In the genomic region with DNA sequence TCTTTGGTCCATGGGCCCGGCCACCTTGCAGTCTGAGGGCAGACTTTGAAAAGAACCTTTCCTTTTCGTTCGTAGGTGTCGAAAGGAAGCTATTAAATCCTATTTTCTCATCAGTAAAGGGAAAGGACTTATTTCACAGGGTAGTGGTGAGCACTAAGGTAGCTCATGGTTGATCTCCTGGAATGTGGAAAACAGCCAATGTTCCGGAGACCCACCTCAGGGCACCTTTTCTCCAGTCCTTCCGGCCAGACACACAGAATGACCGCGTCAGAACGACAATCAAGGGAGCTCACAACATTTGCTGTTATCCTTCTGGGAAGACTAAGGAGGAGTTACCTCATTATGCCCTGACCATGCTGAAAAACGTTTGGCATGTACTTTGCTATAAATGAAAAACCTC, we compare ENCODE assay signal across 8 mouse cellular contexts. TPM values are rescaled to one million over a fixed set of nuclear protein-coding genes. Genes with fewer than 3 reads are reported as not detected.
A peak's percentile ranks its signal among the peaks of the same experiment; 100 is the strongest.
DNase-seq lines count a peak whose midpoint lies in the region; ATAC-seq and TF ChIP-seq lines count a peak whose summit lies in the region.

No protein-coding gene starts in this region.

- no peaks in the 10 kb centered on the region for H3K9me3 ChIP-seq in neural tube, embryonic 11.5 days (ENCODE audit: control insufficient read depth, low read length)
- no peaks in the 10 kb centered on the region for H3K9me3 ChIP-seq in forebrain, embryonic 13.5 days (replicated peaks)
- H3K9me3 ChIP-seq in stomach, embryonic 16.5 days (replicated peaks; ENCODE audit: control insufficient read depth, low read length) = no peaks in the 10 kb centered on the region

- no peak for TF ChIP-seq POLR2A in liver, adult 2 months (IDR thresholded peaks at IDR 0.05; ENCODE audit: extremely low read depth, insufficient read depth, low read length)

- H3K4me1 ChIP-seq in neural tube, embryonic 11.5 days (ENCODE audit: control insufficient read depth, insufficient read depth, low read length) = no peaks in the 10 kb centered on the region
- peaks cover 8% of the 10 kb centered on the region for H3K4me1 ChIP-seq in forebrain, embryonic 13.5 days
- H3K4me1 ChIP-seq in liver, adult 2 months (ENCODE audit: control insufficient read depth, insufficient read depth, low read length) = peaks cover 4% of the 10 kb centered on the region
- peaks cover 11% of the 10 kb centered on the region; the same call in 1 of the 2 replicates for H3K4me1 ChIP-seq in stomach, embryonic 16.5 days (ENCODE audit: control insufficient read depth, insufficient read depth, low read length)

- no peak overlapping the region for H3K27ac ChIP-seq in neural tube, embryonic 11.5 days (ENCODE audit: low read depth, low read length)
- H3K27ac ChIP-seq in forebrain, embryonic 13.5 days = no peak overlapping the region
- peak overlapping the region; percentile 85 for H3K27ac ChIP-seq in liver, adult 2 months (replicated peaks; ENCODE audit: insufficient read depth, low read depth, low read length)
- H3K27ac ChIP-seq in stomach, embryonic 16.5 days (ENCODE audit: low read length) = peak overlapping the region; percentile 76

- peak overlapping the region; percentile 58 for H3K9ac ChIP-seq in neural tube, embryonic 11.5 days (ENCODE audit: low read length)
- H3K9ac ChIP-seq in forebrain, embryonic 13.5 days = peak overlapping the region; percentile 58
- H3K9ac ChIP-seq in liver, adult 2 months (ENCODE audit: low read depth, low read length) = peak overlapping the region; percentile 88
- peak overlapping the region; percentile 71 for H3K9ac ChIP-seq in stomach, embryonic 16.5 days (ENCODE audit: low read length)

- peak overlapping the region; percentile 41 for H3K4me3 ChIP-seq in neural tube, embryonic 11.5 days (ENCODE audit: low read depth, low read length)
- peak overlapping the region; percentile 41 for H3K4me3 ChIP-seq in forebrain, embryonic 13.5 days
- H3K4me3 ChIP-seq in liver, adult 2 months (ENCODE audit: insufficient read depth, low read depth, low read length) = peak overlapping the region; percentile 80
- H3K4me3 ChIP-seq in stomach, embryonic 16.5 days (replicated peaks; ENCODE audit: low read length) = peak overlapping the region; percentile 58

- no peaks in the 10 kb centered on the region; the same call in 1 of the 2 replicates for H3K79me2 ChIP-seq in liver, adult 2 months (ENCODE audit: control insufficient read depth, insufficient read depth, low read length)

- H3K27me3 ChIP-seq in neural tube, embryonic 11.5 days (ENCODE audit: control insufficient read depth, insufficient read depth, low read length) = no peaks in the 10 kb centered on the region
- no peaks in the 10 kb centered on the region for H3K27me3 ChIP-seq in forebrain, embryonic 13.5 days
- H3K27me3 ChIP-seq in liver, adult 2 months (ENCODE audit: control insufficient read depth, insufficient read depth, low read length) = no peaks in the 10 kb centered on the region
- no peaks in the 10 kb centered on the region for H3K27me3 ChIP-seq in stomach, embryonic 16.5 days (ENCODE audit: control insufficient read depth, insufficient read depth, low read length)

- TF ChIP-seq CTCF in liver, adult 2 months (IDR thresholded peaks at IDR 0.05; ENCODE audit: low read depth, low read length) = no peak

- ATAC-seq in neural tube, embryonic 11.5 days (ENCODE audit: insufficient read depth, low FRiP score, low TSS enrichment) = no peak
- ATAC-seq in forebrain, embryonic 13.5 days = no peak
- ATAC-seq in stomach, embryonic 16.5 days (ENCODE audit: insufficient read depth, low FRiP score) = no peak

- 48% methylated on average over 10 of the region's 10 CpGs for WGBS in neural tube, embryonic 11.5 days
- 39% methylated on average over 10 of the region's 10 CpGs for WGBS in forebrain, embryonic 13.5 days
- WGBS in liver, adult 2 months = 10% methylated on average over 10 of the region's 10 CpGs
- 40% methylated on average over 10 of the region's 10 CpGs for WGBS in stomach, embryonic 16.5 days

- H3K36me3 ChIP-seq in neural tube, embryonic 11.5 days (ENCODE audit: control insufficient read depth, insufficient read depth, low read length) = no peaks in the 10 kb centered on the region
- H3K36me3 ChIP-seq in forebrain, embryonic 13.5 days (ENCODE audit: poor library complexity, severe bottlenecking) = no peaks in the 10 kb centered on the region
- H3K36me3 ChIP-seq in liver, adult 2 months (ENCODE audit: control insufficient read depth, insufficient read depth, low read length) = no peaks in the 10 kb centered on the region
- H3K36me3 ChIP-seq in stomach, embryonic 16.5 days (ENCODE audit: control insufficient read depth, insufficient read depth, low read length) = no peaks in the 10 kb centered on the region

- DNase-seq in neural tube, embryonic 11.5 days (ENCODE audit: low spot score) = no peak
- DNase-seq in neural tube, embryonic 10.5 days (ENCODE audit: extremely low spot score, low spot score) = no peak
- DNase-seq in liver, adult 2 months (ENCODE audit: extremely low read depth, low read depth, low spot score) = no peak
- no peak for DNase-seq in urinary bladder, postnatal 10 days (ENCODE audit: low spot score)
- DNase-seq in thymus, postnatal 14 days = no peak
- DNase-seq in adrenal gland, adult 18-20 months (ENCODE audit: low spot score in 2 of 2) = no peak

- H3K4me2 ChIP-seq in neural tube, embryonic 11.5 days (ENCODE audit: low read depth) = peak overlapping the region; percentile 45
- H3K4me2 ChIP-seq in forebrain, embryonic 13.5 days = peak overlapping the region; percentile 60
- peak overlapping the region; percentile 63 for H3K4me2 ChIP-seq in stomach, embryonic 16.5 days (ENCODE audit: low read depth, low read length)

RNA-seq across cellular contexts. Expression of a gene that starts 0.7 kb away (rescaled TPM):
- polyA plus RNA-seq in neural tube, embryonic 11.5 days (2014; fragmentation: Nextera tagmentation; extraction: Ambion mirVana) = 29.1 and 32.5 TPM in 2 replicates
- 7.9 and 8.1 TPM in 2 replicates for polyA plus RNA-seq in forebrain, embryonic 13.5 days (2015; fragmentation: Nextera tagmentation; extraction: Ambion mirVana)
- 62.5 and 69.5 TPM in 2 replicates for total RNA-seq in liver, adult 2 months (2014; rRNA removed)
- 28.6 and 39.5 TPM in 2 replicates for polyA plus RNA-seq in liver, adult 2 months (2012; rRNA removed)
- 32.6 and 35.6 TPM in 2 replicates for polyA plus RNA-seq in stomach, embryonic 16.5 days (2015; fragmentation: Nextera tagmentation; extraction: Ambion mirVana)
- total RNA-seq in adrenal gland, adult 18-20 months (2021) = 100 to 1,000 TPM in 1 of 2 experiments, 10 to 100 TPM in 1; 99.7 to 107 TPM

RNA-seq across cellular contexts. Expression of a gene that starts 26.3 kb away (rescaled TPM):
- not detected in 2 replicates for polyA plus RNA-seq in neural tube, embryonic 11.5 days (2014; fragmentation: Nextera tagmentation; extraction: Ambion mirVana)
- not detected in 2 replicates for polyA plus RNA-seq in forebrain, embryonic 13.5 days (2015; fragmentation: Nextera tagmentation; extraction: Ambion mirVana)
- total RNA-seq in liver, adult 2 months (2014; rRNA removed) = 0.18 TPM in 1 of 2 replicates, not detected in the other
- polyA plus RNA-seq in liver, adult 2 months (2012; rRNA removed) = 0.26 and 0.35 TPM in 2 replicates
- polyA plus RNA-seq in stomach, embryonic 16.5 days (2015; fragmentation: Nextera tagmentation; extraction: Ambion mirVana) = 0.22 TPM in 1 of 2 replicates, not detected in the other
- 1 to 10 TPM in 1 of 2 experiments, under 1 TPM in 1; 0.89 to 1.5 TPM for total RNA-seq in adrenal gland, adult 18-20 months (2021)

RNA-seq across cellular contexts. Expression of a gene that starts 26.6 kb away (rescaled TPM):
- polyA plus RNA-seq in neural tube, embryonic 11.5 days (2014; fragmentation: Nextera tagmentation; extraction: Ambion mirVana) = 3.5 and 4.8 TPM in 2 replicates
- polyA plus RNA-seq in forebrain, embryonic 13.5 days (2015; fragmentation: Nextera tagmentation; extraction: Ambion mirVana) = 1.2 and 2.4 TPM in 2 replicates
- 9.5 and 20.7 TPM in 2 replicates for total RNA-seq in liver, adult 2 months (2014; rRNA removed)
- 17.7 and 28.1 TPM in 2 replicates for polyA plus RNA-seq in liver, adult 2 months (2012; rRNA removed)
- polyA plus RNA-seq in stomach, embryonic 16.5 days (2015; fragmentation: Nextera tagmentation; extraction: Ambion mirVana) = 5.5 and 6.8 TPM in 2 replicates
- total RNA-seq in adrenal gland, adult 18-20 months (2021) = 10 to 100 TPM; 13.0 TPM

RNA-seq across cellular contexts. Expression of a gene that starts 27.9 kb away (rescaled TPM):
- not detected in 2 replicates for polyA plus RNA-seq in neural tube, embryonic 11.5 days (2014; fragmentation: Nextera tagmentation; extraction: Ambion mirVana)
- polyA plus RNA-seq in forebrain, embryonic 13.5 days (2015; fragmentation: Nextera tagmentation; extraction: Ambion mirVana) = not detected in 2 replicates
- total RNA-seq in liver, adult 2 months (2014; rRNA removed) = not detected in 2 replicates
- polyA plus RNA-seq in liver, adult 2 months (2012; rRNA removed) = not detected in 2 replicates
- polyA plus RNA-seq in stomach, embryonic 16.5 days (2015; fragmentation: Nextera tagmentation; extraction: Ambion mirVana) = not detected in 2 replicates
- total RNA-seq in adrenal gland, adult 18-20 months (2021) = not detected

RNA-seq across cellular contexts. Expression of a gene that starts 30.6 kb away (rescaled TPM):
- polyA plus RNA-seq in neural tube, embryonic 11.5 days (2014; fragmentation: Nextera tagmentation; extraction: Ambion mirVana) = not detected in 2 replicates
- not detected in 2 replicates for polyA plus RNA-seq in forebrain, embryonic 13.5 days (2015; fragmentation: Nextera tagmentation; extraction: Ambion mirVana)
- 0.40 and 0.65 TPM in 2 replicates for total RNA-seq in liver, adult 2 months (2014; rRNA removed)
- 0.11 TPM in 1 of 2 replicates, not detected in the other for polyA plus RNA-seq in liver, adult 2 months (2012; rRNA removed)
- polyA plus RNA-seq in stomach, embryonic 16.5 days (2015; fragmentation: Nextera tagmentation; extraction: Ambion mirVana) = not detected in 2 replicates
- under 1 TPM in 1 of 2 experiments, not detected in 1; 0.36 TPM for total RNA-seq in adrenal gland, adult 18-20 months (2021)

Comparison
In these comparisons a context has a peak if more than half of its experiments do, and no peak if none do; other contexts are left out.
1. H3K27ac ChIP-seq: peak in liver, adult 2 months (single experiment) and stomach, embryonic 16.5 days (single experiment); none in neural tube, embryonic 11.5 days (single experiment) and forebrain, embryonic 13.5 days (single experiment).
2. Peak in every context shown above with its lines, with median percentiles within 50 percentile points of each other: H3K4me2 ChIP-seq, H3K4me3 ChIP-seq and H3K9ac ChIP-seq.